Mouse (Mus musculus) C2C12 (cell line): ENCODE measurements around the gene Ddx42. TPM values are rescaled to one million over a fixed set of nuclear protein-coding genes. Genes with fewer than 3 reads are reported as not detected.

Experiments used
- H3K27me3 ChIP-seq: one replicate; pipeline ENCODE4 v1.6.1; 2011; ENCODE audit not compliant: control insufficient read depth, insufficient read depth, insufficient read length
- H3K36me3 ChIP-seq: one replicate; pipeline ENCODE4 v1.6.1; 2011; ENCODE audit not compliant: control insufficient read depth, insufficient read depth
- H3K4me3 ChIP-seq: one replicate; pipeline ENCODE4 v1.5.1; 2011; ENCODE audit warnings: mild to moderate bottlenecking, control low read depth; ENCODE audit not compliant: poor library complexity, insufficient read depth, severe bottlenecking
- H3K79me2 ChIP-seq: one replicate; pipeline ENCODE4 v1.6.1; 2011; ENCODE audit not compliant: control insufficient read depth, insufficient read depth
- H3K79me3 ChIP-seq: one replicate; pipeline ENCODE4 v1.6.1; 2011; ENCODE audit warnings: low read depth, control low read depth
- H3ac ChIP-seq: one replicate; pipeline ENCODE3; 2011; ENCODE audit warnings: low read depth; ENCODE audit not compliant: control insufficient read depth, insufficient read length
- CEBPB ChIP-seq: IDR thresholded peaks from one replicate; pipeline ENCODE4 v1.6.1; 2011; ENCODE audit warnings: low read depth, mild to moderate bottlenecking, control low read depth, moderate library complexity
- CTCF ChIP-seq: IDR thresholded peaks from one replicate; pipeline ENCODE4 v1.5.1; 2011; ENCODE audit not compliant: control insufficient read depth, insufficient read depth, insufficient read length
- FOSL1 ChIP-seq: IDR thresholded peaks from one replicate; pipeline ENCODE4 v1.8.0; 2011; ENCODE audit warnings: mild to moderate bottlenecking, low read length; ENCODE audit not compliant: poor library complexity, insufficient read depth, severe bottlenecking
- MAX ChIP-seq: IDR thresholded peaks from one replicate; pipeline ENCODE4 v1.6.1; 2011; ENCODE audit warnings: mild to moderate bottlenecking, control low read depth
- MYOD1 ChIP-seq: IDR thresholded peaks from one replicate; pipeline ENCODE4 v1.6.1; 2011; ENCODE audit warnings: low read depth; ENCODE audit not compliant: control insufficient read depth, insufficient read length
- MYOG ChIP-seq: IDR thresholded peaks from one replicate; pipeline ENCODE4 v1.6.1; 2011; ENCODE audit not compliant: control insufficient read depth, insufficient read length; ENCODE audit errors: extremely low read depth
- USF1 ChIP-seq: IDR thresholded peaks from one replicate; pipeline ENCODE4 v1.6.1; 2011; ENCODE audit warnings: low read depth, mild to moderate bottlenecking, control low read depth, moderate library complexity
- polyA plus RNA-seq: library from polyadenylated mRNA; unstranded; fragments of >200 nt; fragmentation: generic; extraction: Trizol; gene quantifications from one replicate; pipeline ENCODE4 v1.2.1, GENCODE M21; 2012; ENCODE audit warnings: missing spikeins

Gene Ddx42
- polyA plus RNA-seq, 1 experiment = 19.5 TPM

DNA sequence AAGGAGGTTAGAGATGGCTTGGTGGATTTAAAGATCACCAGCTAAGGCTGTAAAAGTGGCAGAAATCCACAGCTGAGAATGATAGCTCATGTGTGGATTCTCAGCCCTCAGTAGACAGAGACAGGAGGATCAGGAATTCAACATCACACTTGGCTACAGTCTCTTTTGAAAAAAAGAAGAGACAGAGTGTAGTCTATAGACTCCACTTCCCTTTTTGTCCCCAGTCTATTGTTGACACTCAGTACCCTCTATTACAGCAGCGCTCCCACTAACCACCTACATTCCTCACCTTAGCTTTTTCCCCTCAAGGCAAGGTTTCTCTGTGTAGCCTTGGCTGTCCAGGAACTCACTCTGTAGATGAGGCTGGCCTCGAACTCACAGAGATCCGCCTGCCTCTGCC, 25.0 kb upstream of the Ddx42 start:
- H3K36me3 ChIP-seq = peaks cover 5% of the 10 kb centered on the region
- H3ac ChIP-seq = no peak overlapping the region
- TF ChIP-seq CEBPB (no peak), USF1 (no peak), MAX (no peak), MYOG (no peak), MYOD1 (no peak), CTCF (no peak), FOSL1 (no peak)
- H3K79me2 ChIP-seq = peaks cover 19% of the 10 kb centered on the region
- no peaks in the 10 kb centered on the region for H3K79me3 ChIP-seq
- H3K4me3 ChIP-seq = no peak overlapping the region
- H3K27me3 ChIP-seq = no peaks in the 10 kb centered on the region

DNA sequence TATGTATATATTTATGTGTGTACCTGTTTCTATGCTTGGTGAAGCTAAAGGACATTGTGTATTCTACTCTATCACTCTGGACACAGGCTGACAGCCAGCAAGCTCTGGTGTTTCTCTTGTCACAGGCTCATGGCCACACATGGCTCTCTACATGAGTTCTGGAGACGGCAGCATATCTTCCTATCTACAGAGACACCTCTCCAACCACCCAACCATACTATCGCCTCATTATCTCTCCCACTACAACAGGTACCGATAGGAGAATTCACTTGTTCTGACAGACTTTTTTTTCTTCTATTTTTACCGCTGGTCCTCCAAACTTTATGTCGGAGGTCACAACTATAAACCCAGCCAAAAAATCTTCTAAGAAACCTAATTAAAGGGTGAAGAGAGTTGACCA, 24.5 kb upstream of the Ddx42 start:
- H3K79me3 ChIP-seq = no peaks in the 10 kb centered on the region
- peaks cover 19% of the 10 kb centered on the region for H3K79me2 ChIP-seq
- TF ChIP-seq MAX (no peak), MYOD1 (no peak), USF1 (no peak), CEBPB (no peak), MYOG (no peak), CTCF (no peak), FOSL1 (no peak)
- H3K27me3 ChIP-seq = no peaks in the 10 kb centered on the region
- H3ac ChIP-seq = no peak overlapping the region
- peaks cover 10% of the 10 kb centered on the region for H3K36me3 ChIP-seq
- peak overlapping the region; percentile 77 for H3K4me3 ChIP-seq

DNA sequence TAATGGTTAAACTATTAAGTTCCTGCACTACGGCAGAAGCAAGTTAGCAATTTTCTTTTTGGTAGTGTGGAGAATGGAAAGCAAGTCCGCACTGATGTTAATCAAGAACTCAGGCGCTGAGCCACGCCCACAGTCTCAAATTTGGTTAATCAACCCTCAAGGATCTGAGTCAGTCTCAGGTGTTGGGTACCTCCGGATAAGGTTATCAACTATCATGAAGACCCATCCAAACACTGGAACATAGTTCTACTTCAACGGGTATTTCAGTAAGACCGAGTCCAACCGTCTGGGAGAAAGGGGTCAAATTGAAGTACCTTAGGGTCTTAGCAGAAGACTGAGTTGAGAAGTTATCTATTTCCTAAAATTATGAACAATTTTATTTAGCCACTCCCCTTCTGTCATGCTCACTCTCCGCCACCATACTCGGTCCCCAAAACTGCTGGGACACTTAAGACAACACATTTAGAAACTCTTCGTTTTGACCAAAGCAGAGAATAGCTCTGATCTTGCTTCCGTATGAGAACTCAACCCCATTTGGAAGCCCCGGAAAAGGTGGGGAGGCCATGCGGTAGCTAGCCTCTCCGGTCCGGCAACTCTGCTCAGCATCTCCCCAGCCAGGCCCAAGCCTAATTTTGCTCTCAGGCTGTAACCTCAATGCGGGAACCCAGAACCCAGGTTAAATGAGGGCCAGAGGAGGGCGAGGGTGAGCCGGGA, 23.9 kb upstream of the Ddx42 start:
- H3K79me2 ChIP-seq = peaks cover 19% of the 10 kb centered on the region
- peak overlapping the region; percentile 77 for H3K4me3 ChIP-seq
- TF ChIP-seq MYOG (no peak), CTCF (no peak), MYOD1 (no peak), MAX (no peak), FOSL1 (no peak), USF1 (no peak), CEBPB (no peak)
- H3K36me3 ChIP-seq = peaks cover 16% of the 10 kb centered on the region
- H3K79me3 ChIP-seq = no peaks in the 10 kb centered on the region
- H3K27me3 ChIP-seq = no peaks in the 10 kb centered on the region
- peak overlapping the region; percentile 82 for H3ac ChIP-seq

DNA sequence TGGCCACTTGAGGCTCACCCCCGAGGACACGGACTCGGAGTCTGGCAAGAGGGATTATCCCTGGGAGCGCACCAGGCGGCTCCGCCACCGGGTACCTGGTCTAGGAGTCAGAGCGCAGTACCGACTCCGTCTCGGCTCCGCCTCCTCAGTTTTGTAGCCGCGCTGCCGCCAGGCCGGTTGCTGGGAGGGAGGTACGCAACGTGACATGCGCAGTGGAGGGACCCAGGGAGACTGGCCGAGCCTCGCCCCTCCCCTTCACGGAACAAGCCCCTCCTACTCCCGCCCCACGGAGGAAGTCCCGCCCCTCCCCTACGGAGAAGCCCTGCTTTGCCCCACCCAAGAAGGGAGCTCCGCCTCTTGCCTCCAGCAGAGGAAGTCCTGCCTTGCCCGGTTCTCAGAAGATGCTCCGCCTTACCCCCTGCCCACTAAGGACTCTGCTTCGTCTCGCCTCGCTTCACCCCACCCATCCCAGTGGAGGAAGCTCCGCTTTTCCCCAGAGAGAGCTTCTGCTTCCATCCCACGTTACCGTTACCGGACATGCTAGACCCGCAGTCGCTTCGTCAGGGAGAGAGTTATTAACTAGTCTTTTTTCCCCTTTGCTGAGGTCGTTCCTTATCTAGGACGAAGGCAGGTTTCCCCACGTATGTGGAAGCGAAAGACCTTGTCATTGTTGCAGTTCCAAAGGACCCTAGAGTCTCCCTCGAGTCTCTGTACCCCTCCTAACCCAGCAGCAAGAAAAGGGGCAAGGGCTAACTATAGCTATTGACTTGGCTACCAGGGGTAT, 23.2 kb upstream of the Ddx42 start:
- no peaks in the 10 kb centered on the region for H3K27me3 ChIP-seq
- H3K4me3 ChIP-seq = peak overlapping the region; percentile 77
- no peak for TF ChIP-seq FOSL1
- TF ChIP-seq MAX = peak; percentile 37
- H3K36me3 ChIP-seq = peaks cover 23% of the 10 kb centered on the region
- H3K79me2 ChIP-seq = peaks cover 19% of the 10 kb centered on the region
- H3K79me3 ChIP-seq = no peaks in the 10 kb centered on the region
- peak overlapping the region; percentile 82 for H3ac ChIP-seq

DNA sequence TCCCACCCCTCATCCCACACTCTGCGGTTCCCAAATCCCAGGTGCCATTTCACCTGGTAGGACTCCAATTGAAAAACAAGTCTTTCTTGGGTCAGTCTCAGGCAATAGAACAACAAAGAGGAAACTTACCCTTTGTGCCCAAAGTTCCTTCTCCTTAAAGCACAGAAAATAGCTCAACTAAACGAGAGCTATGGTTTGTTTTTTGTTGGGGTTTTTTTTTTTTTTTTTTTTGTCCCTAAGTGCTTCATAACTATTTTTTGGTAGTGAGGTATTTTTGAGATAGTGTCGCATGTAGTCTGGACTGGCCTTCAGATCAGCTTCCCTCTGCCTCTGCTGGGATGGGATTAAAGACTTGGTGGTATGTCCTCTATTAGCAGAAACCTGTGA, 22.6 kb upstream of the Ddx42 start:
- peaks cover 19% of the 10 kb centered on the region for H3K79me2 ChIP-seq
- TF ChIP-seq MAX (no peak), MYOD1 (no peak), CEBPB (no peak), MYOG (no peak), CTCF (no peak), FOSL1 (no peak), USF1 (no peak)
- H3K4me3 ChIP-seq = peak overlapping the region; percentile 21
- H3K36me3 ChIP-seq = peaks cover 29% of the 10 kb centered on the region
- no peaks in the 10 kb centered on the region for H3K27me3 ChIP-seq
- no peaks in the 10 kb centered on the region for H3K79me3 ChIP-seq
- H3ac ChIP-seq = peak overlapping the region; percentile 53

DNA sequence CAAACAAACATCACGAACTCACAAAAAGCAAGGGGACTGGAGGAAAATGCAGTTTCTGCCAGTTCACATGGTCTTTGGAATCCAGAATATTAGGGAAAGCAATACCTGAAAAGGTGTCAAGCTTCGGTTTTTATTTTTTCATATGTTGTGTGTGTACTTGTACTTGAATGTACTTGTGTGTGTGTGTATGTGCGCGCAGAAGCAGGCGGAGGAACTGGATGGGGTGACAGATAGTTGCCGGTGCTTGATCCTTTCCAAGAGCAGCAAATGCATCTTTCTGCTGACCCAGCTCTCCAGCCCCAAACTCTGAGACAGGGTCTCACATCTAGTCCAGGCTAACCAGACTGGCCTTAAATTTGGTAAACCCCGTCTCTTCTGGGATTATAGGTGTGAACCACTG, 21.8 kb upstream of the Ddx42 start:
- TF ChIP-seq MYOD1 = no peak
- no peak for TF ChIP-seq FOSL1
- TF ChIP-seq USF1 = no peak
- no peak for TF ChIP-seq MAX
- no peak for TF ChIP-seq CEBPB
- no peak for TF ChIP-seq MYOG
- TF ChIP-seq CTCF = no peak
- H3K4me3 ChIP-seq = no peak overlapping the region
- no peak overlapping the region for H3ac ChIP-seq
- peaks cover 19% of the 10 kb centered on the region for H3K79me2 ChIP-seq
- H3K36me3 ChIP-seq = peaks cover 33% of the 10 kb centered on the region
- no peaks in the 10 kb centered on the region for H3K79me3 ChIP-seq
- no peaks in the 10 kb centered on the region for H3K27me3 ChIP-seq
